Mouse (Mus musculus) bone marrow, adult 2 months (tissue): Measurements from ENCODE around the gene Fst. TPM values are rescaled to one million over a fixed set of nuclear protein-coding genes. Genes with fewer than 3 reads are reported as not detected.

ENCODE experiments used
- H3K27ac ChIP-seq: fragments of 200-500 bp; 2 replicates; pipeline ENCODE4 v1.5.1; 2012; ENCODE audit warnings: low read depth, mild to moderate bottlenecking, control low read depth, inconsistent platforms, low read length; ENCODE audit not compliant: control insufficient read depth, poor library complexity, insufficient read depth
- H3K4me1 ChIP-seq: fragments of 200-500 bp; 2 replicates; pipeline ENCODE4 v1.6.1; 2011; ENCODE audit warnings: low read length; ENCODE audit not compliant: control insufficient read depth, insufficient read depth
- H3K4me3 ChIP-seq: fragments of 200-500 bp; replicated peaks from 2 replicates; pipeline ENCODE3; 2011; ENCODE audit warnings: mild to moderate bottlenecking, low read depth, low read length, control low read depth; ENCODE audit not compliant: control insufficient read depth
- CTCF ChIP-seq: fragments of 200-500 bp; IDR thresholded peaks from 2 replicates; pipeline ENCODE4 v1.5.1; 2011; ENCODE audit warnings: low read length, control low read depth; ENCODE audit not compliant: control insufficient read depth, insufficient read depth
- POLR2A ChIP-seq: fragments of 200-500 bp; IDR thresholded peaks from 2 replicates; pipeline ENCODE4 v1.6.1; 2011; ENCODE audit warnings: low read depth, mild to moderate bottlenecking, control low read depth, low read length, borderline replicate concordance; ENCODE audit not compliant: control insufficient read depth
- WGBS: fragments of 180-500 bp; shearing (Covaris S2); methylation state at CpG from one replicate; pipeline ENCODE4 v1.1.7; 2018; 5-methylcytosine and 5-hydroxymethylcytosine counted together
- polyA plus RNA-seq: library from polyadenylated mRNA; stranded (reverse); fragments of >200 nt; gene quantifications from 2 replicates; pipeline ENCODE4 v1.2.4, GENCODE M21; 2011; ENCODE audit warnings: low replicate concordance; ENCODE audit not compliant: missing spikeins, insufficient read depth, insufficient read length

Fst gene
- polyA plus RNA-seq, 1 experiment, result 3.0 TPM

DNA sequence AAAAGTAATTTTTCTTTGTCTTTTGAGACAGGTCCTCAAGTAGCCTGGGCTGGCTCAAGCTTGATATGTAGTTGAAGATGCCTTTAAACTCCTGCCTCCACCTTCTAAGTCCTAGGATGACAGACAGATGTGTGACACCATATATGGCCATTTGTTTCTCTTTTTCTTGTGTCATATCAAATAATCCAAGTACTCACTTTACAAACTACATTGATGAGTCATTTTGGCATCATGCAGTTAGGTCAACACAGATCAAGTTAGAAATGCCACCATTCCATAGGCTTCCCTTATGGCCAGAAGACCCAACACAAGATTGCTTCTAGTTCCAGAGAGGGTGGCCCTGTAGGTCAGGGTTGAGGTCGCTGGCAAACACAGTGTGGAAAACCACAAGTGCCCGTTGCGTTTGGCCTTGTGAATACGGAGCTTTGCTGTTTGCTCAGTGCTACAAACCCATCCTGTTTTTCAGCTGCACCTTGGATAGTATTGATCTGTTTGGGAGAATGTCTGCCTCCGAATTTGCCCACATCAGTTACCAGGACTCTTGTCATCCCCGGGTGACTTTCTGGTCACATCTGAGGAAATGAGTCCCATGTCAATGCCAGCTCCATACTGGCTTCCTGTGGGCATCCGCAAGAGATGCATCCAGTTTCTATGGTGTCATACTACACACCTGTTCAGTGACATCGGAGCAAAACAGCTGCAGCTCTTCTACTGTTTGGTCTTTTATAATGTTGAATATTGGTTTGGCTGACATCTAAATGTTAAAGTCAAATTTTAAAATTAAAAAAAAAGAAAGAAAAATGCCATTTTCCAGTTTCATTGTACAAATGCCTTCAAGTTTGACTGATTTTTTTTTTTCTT, 4.0 kb upstream of the Fst start:
- TF ChIP-seq POLR2A (no peak), CTCF (no peak)
- Histone ChIP-seq H3K4me3 (no peak overlapping the region), H3K4me1 (no peaks in the 10 kb centered on the region; the same call in 1 of the 2 replicates), H3K27ac (no peak overlapping the region)
- 58% methylated on average over 8 of the region's 8 CpGs for WGBS

DNA sequence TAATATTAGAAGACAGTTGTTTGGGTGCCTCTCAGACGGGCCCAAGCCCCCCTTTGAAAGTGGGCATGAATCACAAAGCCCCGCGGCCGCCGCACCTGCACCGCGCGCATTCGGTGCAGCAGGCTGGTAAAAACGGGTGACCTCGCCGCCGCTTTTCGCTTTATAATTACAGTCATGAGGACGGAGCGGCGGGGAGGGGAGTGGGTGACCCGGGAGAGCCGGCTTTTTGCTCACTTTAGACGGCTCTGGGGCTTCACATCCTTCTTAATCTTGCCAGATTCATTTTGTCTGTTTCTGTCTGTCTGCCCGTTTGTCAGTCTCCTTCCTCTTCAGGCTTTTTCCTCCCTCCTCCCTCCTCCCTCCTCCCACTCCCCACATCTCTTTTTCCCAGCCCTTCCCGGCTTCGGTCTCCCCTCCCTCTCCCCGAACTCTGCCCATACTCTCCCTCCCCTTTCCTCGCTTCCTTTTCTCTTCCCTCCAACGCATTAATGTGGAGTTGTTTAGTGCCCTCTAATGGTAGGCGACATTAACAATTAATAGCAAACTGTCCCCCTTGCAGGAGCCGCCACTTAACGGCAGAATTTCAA, 1.6 kb upstream of the Fst start:
- H3K27ac ChIP-seq, result no peak overlapping the region
- TF ChIP-seq POLR2A (no peak), CTCF (no peak)
- 2% methylated on average over 29 of the region's 29 CpGs for WGBS

DNA sequence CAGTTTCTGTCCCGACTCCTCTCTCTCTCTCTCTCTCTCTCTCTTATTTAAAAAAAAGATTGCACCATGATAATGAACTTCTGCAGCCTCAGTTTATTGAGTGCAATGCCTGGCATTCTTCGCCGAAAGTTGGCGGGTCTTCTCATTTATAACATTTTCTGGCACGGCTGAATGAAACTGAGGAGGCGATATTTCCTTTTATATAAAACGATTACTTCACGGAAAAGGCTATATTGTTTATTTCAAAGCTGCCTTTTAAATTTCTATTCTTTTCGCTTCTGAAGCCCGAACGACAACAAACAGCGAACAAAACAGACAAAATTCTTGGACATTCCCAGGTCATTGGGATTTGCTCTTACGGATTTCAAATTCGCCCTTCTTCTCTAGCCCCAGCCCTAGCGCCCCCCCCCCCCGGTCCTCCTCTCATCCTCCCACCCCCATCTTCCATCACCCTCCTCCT, 980 bp upstream of the Fst start:
- Histone ChIP-seq H3K4me3 (no peak overlapping the region), H3K4me1 (no peaks in the 10 kb centered on the region; the same call in 1 of the 2 replicates), H3K27ac (no peak overlapping the region)
- WGBS, result under 1% methylated on average over 15 of the region's 16 CpGs
- TF ChIP-seq CTCF, result no peak
- no peak for TF ChIP-seq POLR2A

More for the DNA sequence above, 1.6 kb upstream of the Fst start:
- no peak overlapping the region for H3K4me3 ChIP-seq
- H3K4me1 ChIP-seq, result no peaks in the 10 kb centered on the region; the same call in none of the 2 replicates

DNA sequence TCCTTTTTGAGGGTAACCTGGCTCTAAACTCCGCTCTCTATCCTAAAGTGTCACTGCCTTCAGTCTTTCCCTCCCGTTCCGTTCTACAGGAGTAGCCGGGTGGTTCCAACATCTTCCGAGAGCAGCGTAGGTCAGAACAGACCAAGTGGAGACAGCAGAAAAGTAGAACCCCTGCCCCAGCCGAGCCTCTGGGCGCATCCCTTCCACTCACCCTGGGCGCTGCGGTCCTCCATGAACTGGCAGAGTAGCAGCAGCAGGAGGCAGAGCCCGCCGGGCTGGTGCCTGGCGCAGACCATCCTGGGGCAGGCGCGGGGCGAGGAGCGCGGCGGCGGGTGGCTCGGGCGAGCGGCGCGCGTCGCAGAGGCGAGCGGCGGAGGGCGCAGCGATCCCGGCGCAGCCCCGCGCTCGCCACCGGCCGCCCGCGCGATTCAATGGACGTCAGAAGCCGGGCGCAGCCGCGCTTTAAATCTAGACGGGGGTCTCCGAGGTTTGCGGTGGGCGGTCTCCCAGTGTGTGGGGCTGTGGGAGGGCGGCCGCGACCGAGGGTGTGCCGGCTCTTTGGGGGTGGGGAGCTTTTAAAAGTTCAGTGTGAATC, 363 bp downstream of the Fst start:
- no peak for TF ChIP-seq CTCF
- TF ChIP-seq POLR2A, result no peak
- Histone ChIP-seq H3K4me1 (no peaks in the 10 kb centered on the region; the same call in 1 of the 2 replicates), H3K27ac (no peak overlapping the region; the same call in 1 of the 2 replicates), H3K4me3 (peak overlapping the region; percentile 42)
- under 1% methylated on average over 56 of the region's 56 CpGs for WGBS

DNA sequence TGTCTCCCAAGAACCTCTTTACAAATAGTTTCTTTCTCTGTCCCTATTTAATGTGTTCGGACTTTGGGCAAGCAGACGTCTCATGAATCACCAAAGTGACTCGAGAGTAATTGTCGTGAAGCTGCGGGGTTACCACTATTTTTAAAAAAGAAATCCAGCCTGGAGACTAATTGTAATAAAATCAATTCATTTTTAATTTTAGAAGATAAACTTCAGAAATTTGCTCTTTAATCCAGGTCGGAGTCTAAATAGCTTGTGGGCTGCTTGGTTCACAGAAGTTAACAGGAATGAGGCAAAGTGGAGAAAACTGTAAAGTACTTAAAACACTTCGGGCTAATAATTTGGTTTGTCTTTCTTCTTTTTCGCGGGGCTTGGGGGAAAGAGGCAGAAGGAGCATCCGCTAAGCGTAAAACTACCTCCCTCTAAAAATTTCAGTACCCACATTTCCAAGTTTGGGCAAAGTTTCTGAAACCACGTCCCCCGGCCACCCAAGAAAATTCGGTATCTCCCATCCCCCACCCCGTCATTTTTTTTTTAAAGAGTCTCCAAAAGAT, 1.1 kb downstream of the Fst start:
- WGBS, result 2% methylated on average over 15 of the region's 15 CpGs
- H3K4me1 ChIP-seq, result no peaks in the 10 kb centered on the region; the same call in 1 of the 2 replicates
- no peak overlapping the region for H3K27ac ChIP-seq
- TF ChIP-seq CTCF (no peak), POLR2A (no peak)
- no peak overlapping the region for H3K4me3 ChIP-seq

DNA sequence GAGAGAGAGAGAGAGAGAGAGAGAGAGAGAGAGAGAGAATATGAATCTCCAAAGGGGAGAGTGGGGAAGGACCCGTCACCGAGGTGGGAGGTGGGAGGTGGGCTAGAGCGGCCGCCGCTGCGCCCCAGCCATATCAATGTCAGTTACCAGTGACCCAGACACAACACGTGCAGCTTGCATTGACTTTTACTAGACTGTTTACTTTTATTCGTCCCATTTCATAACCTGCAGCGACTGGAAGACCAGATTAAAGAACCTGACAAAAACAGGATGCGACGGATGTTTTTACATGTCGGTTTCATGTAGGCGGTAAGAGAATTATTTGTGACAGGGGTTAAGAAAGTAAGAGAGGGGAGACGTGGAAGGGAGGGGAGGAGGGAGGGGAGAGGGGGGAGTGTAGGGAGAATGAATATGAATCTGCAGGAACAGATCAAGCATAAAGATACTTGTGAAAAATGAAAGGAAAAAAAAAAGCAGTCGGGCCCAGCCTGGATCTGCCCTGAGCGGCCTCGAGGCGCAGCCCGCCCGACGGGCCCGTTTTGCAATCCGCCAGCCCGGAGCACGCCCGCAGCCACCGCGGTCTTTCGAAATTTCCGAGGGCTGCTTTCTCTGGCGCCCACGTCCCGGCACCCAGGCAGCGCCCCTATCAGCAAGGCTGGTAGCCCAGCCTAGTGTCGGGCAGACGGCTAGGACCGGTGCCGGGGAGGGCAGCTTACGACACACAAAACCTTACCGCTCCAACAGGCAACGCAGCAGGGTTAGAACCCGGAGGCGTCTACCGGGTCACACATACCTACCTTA, 1.8 kb downstream of the Fst start:
- peak overlapping the region; percentile 38 for H3K4me3 ChIP-seq
- no peaks in the 10 kb centered on the region; the same call in 1 of the 2 replicates for H3K4me1 ChIP-seq
- under 1% methylated on average over 44 of the region's 44 CpGs for WGBS
- H3K27ac ChIP-seq, result no peak overlapping the region
- TF ChIP-seq CTCF, result no peak
- no peak; the same call in 1 of the 2 replicates for TF ChIP-seq POLR2A

DNA sequence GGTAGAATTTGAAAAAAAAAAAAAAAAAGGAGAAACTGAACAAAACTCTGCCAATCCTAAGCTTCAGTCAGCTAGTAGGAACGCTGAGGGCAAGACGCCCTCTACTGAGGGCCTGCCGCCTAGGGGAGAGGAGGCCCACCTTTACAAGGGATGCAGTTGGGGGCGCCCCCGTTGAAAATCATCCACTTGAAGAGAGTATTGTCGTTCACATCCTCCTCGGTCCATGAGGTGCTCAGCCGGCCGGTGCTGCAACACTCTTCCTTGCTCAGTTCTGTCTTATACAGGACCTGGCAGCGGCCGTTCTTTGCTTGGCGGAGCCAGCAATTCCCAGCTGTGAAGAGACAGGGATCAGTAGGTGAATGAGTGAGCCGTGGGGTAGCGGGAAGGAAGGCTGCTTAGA, 2.5 kb downstream of the Fst start:
- no peak for TF ChIP-seq POLR2A
- no peak for TF ChIP-seq CTCF
- H3K4me1 ChIP-seq, result no peaks in the 10 kb centered on the region; the same call in 1 of the 2 replicates
- H3K4me3 ChIP-seq, result no peak overlapping the region
- no peak overlapping the region for H3K27ac ChIP-seq
- 4% methylated on average over 14 of the region's 14 CpGs for WGBS

DNA sequence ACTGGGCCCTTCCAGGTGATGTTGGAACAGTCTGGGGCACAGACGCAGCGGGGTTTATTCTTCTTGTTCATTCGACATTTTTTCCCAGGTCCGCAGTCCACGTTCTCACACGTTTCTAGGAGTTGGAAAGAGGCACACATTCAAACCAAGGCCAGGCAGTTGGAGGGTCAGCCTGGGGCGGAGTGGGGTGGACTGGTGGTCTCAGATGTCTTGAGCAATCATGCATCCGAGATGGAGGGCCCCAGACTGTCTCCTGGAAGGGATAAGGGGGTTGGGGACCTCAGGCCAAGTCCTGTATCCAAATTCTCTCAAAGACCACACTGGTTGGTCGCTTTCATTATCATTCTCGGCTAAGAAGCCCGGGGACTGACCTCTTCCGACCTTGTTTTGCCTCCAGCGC, 3.0 kb downstream of the Fst start:
- no peaks in the 10 kb centered on the region; the same call in 1 of the 2 replicates for H3K4me1 ChIP-seq
- H3K27ac ChIP-seq, result no peak overlapping the region
- 56% methylated on average over 13 of the region's 13 CpGs for WGBS
- no peak for TF ChIP-seq POLR2A
- TF ChIP-seq CTCF, result no peak
- H3K4me3 ChIP-seq, result no peak overlapping the region
